Mouse (Mus musculus): Measurements from ENCODE around the gene Dolk. TPM values are rescaled to one million over a fixed set of nuclear protein-coding genes. Genes with fewer than 3 reads are reported as not detected.

The Dolk gene
- polyA plus RNA-seq, 3 experiments from 2014 or later, result 10.8 to 14.6 (median 10.9) TPM

DNA sequence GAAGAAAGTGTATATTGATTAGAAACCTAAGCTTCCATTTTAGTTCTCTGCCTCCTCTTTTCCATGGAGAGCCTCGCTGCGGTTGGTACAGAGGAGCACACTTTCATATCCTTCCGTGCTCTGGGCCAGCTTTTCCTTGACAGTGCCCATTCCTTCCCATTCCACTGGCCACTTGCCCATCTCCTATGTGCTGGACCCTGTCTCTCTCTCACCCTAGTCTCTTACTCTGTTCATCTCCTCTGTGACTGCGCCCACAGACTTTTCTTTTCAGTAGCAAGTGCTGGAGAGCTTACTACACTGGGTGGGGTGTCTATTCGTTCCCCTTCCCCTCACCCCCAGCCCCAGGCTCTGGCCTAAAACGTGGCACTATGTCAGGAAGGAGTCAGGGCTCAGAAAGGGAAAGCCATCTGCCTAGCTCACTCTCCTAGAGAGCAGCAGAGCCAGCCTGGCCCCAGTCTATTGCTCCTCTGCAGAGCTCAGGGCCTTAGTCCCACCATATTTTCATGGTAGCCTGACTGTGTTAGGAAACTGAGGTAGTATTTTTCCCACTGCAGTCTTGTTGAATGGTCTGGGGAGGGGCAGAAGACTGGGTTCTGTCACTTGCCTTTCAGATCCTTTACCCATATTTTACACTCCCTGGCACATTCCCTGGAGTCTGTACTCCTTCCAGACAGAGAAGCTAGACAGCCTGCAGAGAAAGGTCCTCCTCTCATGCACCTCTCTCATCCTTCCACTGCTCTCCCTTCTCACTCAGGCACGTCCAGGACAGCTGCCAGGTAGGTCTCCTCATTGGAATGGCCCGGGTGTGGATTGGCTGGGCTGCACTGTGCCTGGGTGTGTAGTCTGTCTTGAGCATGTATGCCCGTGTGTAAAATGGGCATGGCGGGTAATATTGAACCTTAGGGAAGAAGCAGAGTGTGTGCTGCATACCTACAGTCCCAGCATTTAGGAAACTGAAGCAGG is 35.7 kb downstream of the Dolk start:
- ATAC-seq, result no peak

DNA sequence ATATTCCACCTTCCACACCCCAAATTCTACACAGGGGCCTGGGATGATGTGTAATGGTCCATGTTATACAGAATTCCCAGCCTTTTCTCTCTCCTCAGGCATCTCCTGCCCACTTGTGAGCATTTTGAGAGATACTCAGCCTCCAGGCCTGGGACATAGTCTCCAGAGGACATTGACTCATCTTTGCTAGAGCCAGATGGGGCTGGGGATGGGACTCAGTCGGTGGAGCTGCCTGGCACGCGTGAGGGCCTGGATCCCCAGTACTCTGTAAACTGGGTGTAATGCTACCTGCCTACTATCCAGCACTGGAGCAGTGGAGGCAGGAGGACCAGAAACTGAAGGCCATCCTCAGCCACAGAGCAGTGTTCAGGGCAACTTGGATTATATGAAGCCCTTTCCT is 37.0 kb downstream of the Dolk start:
- ATAC-seq, result no peak

DNA sequence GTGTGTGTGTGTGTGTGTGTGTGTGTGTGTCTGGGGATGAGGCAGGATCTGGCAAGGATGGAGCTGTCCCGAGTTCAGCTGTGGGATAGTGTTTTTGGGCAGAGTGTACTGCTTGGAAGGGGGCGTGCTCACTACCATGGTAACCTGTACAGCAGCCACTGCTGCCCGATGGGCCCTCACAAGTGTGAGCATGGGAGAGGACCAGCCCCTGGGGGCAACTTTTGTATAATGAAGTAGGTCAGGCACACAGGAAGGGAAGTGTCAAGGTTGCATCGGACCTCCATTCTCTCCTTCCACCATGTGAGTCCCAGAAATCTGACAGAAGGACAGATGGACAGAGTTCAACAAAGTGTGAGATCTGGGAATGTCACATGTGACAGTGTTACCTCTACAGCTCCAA is 38.5 kb downstream of the Dolk start:
- no peak for ATAC-seq

DNA sequence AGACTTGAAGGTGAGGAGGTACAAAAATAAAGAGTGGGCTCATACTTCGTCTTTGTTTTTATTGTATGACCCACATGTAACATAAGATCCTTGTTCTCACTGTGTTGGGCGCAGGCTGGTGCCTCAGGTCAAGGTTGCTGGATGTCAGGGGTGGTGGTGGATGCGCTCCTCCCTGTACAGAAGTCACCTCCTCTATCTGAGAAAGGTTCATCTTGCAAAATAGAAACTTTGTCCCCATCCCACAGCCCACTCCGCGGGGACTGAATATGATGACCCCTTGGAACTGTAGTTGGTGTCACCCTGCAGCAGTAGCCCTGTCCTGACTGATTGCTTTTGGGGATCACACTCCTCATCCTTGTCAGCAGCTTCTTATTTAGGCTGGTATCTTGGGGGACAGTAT is 39.1 kb downstream of the Dolk start:
- ATAC-seq, result no peak

DNA sequence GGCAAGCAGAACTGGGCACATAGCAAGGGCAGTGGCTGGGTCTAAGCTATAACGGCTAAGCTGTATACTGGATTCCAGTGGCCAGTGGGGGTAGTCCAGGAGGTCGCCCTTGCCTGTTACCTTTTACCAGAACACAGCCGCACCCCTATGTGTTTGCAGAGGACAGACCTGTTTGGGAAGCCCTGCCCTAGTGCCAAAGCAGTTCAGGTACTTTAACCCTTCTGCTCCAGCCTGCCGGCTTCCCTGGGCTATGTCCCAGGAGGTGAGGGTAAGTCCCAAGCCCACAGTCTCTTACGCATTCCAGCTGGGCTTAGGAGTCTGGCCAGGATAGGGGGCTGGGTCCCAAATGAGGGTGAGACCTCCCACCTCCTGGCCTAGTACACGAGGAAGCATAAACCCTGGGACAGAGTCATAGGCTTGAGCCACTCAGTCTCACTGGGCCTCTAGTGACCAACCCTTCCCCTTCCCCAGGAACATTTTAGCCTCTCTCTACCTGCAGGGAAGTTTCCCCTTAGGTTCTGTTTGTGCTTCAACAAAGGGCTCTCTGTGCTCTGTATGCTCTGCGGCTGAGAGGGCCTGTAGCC is 41.4 kb downstream of the Dolk start:
- ATAC-seq, result no peak

DNA sequence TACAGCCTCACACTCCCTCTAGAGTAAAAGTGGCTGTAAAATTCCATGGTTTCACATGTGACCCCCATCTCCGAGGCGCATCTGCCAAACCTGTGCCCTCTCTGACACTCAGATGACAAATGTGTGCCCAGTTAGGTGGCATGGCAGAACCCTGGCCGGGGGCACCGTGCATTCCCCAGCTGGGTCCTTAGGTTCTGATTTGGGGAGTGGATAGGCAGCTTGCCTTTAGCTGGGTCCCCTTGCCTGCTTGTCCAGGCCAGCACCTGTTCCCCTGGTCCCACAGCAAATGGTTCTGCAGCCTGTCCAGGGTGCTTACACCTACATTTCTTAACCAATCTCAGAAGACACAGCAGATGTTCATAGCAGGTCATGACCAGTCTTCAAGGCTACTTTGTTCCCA is 42.7 kb downstream of the Dolk start:
- no peak for ATAC-seq

DNA sequence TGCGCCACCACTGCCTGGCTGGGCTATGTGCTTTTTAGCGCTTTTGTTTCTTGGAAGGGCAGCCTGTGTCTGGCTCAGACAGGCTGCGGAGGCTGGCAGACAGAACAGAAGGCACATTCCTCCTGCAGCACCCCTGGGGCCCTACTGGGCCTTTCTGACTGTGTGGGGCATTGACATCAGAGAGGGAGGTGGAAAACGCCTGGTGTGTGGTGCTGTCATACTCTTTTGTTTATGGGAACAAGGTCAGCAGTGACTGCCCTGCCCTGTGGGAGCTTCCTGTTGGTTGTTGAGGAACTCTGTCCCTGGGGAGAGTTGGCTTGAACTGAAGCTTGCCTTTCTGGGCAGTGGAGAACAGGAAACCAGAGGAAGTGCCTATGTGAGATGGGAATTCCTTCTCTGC is 43.6 kb downstream of the Dolk start:
- ATAC-seq, result no peak

DNA sequence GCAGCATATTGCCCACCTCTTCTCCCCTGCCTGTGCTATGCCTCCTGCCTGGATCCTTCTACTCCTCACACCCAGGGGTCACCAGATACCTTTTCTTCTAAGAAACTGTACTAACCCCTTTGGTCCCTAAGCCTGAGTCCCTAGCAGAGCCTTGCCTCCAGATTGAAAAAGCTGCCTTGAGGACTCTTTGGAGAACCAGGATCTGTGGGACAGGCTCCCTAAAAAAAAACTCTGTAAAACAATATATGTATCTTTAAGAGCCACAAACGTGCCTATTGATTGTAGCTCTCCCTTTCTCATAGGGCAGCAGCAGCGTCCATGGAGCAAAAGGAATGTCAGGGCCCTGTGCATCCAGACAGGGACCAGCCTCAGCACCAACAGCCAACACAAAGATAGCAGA is 45.9 kb downstream of the Dolk start, which contains the start of gene Gm28035:
Gm28035 (plus strand) TSS at position 301 of the 400 bp plus-strand sequence.
- no peak for ATAC-seq

DNA sequence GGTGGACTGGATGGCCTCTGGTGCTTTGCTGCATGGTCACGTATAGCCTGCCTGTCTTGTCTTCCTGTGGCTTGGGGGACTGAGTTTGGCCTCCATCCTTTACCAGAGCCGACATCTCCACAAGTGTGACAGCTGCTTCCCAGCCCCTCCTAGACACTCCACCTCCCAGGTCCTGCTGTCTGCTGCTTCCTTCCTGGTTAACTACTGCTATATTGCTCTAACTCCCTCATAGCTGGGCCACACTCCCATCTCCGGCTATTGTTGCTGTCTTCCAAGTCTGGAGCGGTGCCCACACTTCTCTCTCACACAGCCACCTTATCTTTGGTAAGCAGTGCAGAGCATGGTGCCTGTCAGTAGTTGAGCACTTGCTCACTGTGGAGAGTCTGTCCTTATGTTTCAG is 46.4 kb downstream of the Dolk start:
- no peak for ATAC-seq

DNA sequence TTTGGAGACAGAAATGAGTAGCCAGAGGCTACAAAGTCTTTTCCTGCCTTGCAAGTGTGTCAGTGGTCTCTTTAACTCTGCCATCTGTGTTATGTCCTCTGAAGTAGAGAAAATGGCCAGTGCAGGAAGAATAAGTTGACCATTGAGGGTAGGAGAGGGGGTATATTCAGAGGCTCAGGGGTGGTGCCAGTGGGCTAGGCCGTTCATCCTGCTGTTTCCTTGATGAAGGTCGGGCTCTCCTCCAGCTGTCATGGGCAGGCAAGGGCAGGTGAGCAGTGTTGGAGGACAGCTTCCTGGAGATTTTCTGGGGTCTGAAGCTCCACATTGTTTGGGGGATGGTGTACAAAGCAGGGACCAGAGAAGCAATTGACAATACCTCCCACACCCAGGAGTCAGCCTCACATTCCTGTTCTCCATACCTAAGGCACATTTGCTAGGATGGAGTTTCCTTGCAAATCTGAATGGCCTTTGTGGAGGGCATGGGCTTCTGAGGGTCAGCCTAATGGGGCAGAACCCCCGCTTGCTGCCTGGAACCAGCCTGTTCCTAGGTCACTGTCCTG is 47.1 kb downstream of the Dolk start:
- no peak for ATAC-seq

DNA sequence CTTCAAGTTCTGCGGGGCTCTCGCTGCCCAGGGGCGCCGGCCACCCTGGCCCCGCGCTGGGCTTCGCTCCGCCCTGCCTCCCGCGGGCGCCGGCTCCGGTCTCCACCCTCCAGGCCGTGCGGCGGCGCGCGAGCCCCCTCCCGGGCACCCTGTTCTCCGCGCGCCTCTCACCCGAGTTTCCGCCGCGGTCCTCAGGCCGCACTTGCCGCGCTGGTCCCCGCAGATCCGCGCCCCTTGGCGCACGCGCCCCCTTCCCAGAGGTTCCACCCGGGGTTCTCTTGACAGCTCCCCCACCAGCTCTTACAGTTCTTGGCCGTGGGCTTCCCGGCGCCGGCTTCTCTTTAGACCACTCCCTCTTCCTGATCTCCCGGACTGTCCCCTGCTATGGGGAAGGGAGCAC is 48.3 kb downstream of the Dolk start:
- ATAC-seq, result peak; percentile 41

DNA sequence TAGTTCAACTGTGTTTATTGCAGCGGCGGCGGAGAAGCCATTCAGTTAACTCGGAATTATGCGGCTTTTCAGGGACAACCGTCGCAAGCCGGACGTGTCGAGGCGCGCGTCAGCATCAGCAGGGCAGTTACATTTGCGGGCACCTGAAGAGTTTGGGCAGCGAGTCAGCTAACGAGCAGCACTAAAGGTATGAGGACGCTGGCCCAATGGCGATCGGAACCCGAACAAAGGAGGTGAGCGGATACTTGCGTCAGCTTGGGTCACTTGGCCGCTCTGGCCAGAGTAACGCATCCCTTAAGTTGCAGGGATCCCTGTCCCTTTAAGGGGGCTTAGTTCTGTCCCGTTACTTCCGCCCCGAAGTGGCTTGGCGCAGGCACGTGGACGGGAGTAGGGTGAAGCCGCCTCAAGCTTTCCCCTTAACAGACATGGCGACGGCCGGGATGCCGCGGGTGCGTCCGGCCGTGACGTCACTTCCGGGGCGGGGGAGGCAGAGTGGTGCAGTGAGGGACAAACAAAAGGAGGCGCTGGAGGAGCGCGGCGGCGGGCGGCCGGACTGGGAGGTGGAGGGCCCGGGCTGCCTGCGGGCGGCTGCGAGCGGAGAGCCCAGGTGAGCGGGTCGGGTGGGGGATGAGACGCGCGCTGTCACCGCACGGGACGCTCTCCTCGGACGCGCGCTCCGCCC is 48.8 kb downstream of the Dolk start, which contains the start of gene Lrrc8a:
Lrrc8a (plus strand) TSS at position 517 of the 682 bp plus-strand sequence.
- peak; percentile 90 for ATAC-seq

DNA sequence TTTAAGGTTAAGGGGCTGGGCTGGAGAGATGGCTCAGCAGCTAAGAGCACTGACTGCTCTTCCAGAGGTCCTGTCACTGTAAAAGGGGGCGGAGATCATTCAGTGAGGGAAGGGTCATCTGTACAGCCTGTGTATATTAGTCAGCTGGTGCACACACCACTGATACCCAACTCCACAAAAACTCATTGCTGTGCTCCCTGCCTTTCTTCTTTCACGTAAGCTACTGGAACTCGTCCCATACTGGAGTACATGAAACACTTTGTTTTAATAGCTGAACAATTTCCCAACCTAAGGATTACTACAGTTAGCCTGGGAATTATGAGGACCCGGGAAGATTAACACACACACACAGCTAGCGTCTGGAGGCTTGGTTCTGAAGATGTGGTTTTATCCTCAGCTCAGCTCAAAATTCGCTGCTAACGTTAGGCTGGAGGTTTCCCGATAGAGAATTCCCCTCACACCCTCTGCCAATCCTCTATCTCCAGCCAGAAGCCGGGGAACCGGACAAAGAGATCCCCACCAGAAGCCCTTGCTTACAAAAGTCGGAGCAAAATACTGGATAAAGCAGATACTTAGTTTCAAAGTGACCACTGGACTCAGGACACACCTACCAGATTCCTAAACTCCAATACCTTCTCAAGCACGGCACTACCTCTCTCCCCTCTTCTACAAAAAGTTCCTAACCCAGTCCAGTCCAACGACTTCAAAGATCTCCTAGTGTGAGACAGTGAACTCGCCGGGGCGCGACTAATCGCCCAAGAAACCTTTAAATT is 49.5 kb downstream of the Dolk start:
- no peak for ATAC-seq

DNA sequence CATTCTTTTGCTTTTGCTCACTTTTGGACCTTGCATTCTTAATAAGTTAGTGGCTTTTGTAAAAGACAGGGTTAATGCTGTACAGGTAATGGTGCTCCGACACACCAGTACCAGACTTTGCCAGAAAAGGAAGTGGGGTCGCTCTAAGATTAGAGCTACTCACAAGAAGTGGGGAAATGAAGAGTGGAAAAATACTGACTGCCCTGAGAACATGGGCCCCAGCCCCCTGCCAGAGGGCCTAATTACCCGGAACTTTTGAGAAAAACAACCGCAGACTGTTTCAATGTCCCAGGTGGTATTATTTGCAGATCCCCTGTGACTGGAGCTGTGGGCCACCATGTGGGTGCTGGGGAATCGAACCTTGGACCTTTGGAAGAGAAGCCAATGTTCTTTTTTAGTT is 50.5 kb downstream of the Dolk start:
- no peak for ATAC-seq

Other genes with a start within 250 kb of the Dolk start
- 1 to 10 TPM in 2 of 3 experiments, under 1 TPM in 1; 0.59 to 2.1 (median 1.1) TPM for gene Wdr34, start 237.5 kb downstream of the Dolk start, polyA plus RNA-seq (2017; shearing (Covaris generic))
- 100 to 1,000 TPM; 374 to 393 (median 380) TPM for gene Set, start 229.0 kb downstream of the Dolk start, polyA plus RNA-seq (2017; shearing (Covaris generic))
- gene Pkn3, start 208.7 kb downstream of the Dolk start, polyA plus RNA-seq (2017; shearing (Covaris generic)), result under 1 TPM; 0.59 to 0.91 (median 0.71) TPM
- 10 to 100 TPM; 30.9 to 38.9 (median 31.7) TPM for gene Zdhhc12, start 192.7 kb downstream of the Dolk start, polyA plus RNA-seq (2017; shearing (Covaris generic))
- gene Zer1, start 161.7 kb downstream of the Dolk start, polyA plus RNA-seq (2017; shearing (Covaris generic)), result 10 to 100 TPM in 2 of 3 experiments, 1 to 10 TPM in 1; 9.1 to 29.1 (median 14.0) TPM
- 1 to 10 TPM; 6.5 to 9.0 (median 8.8) TPM for gene Tbc1d13, start 152.6 kb downstream of the Dolk start, polyA plus RNA-seq (2017; shearing (Covaris generic))
- gene Endog, start 114.8 kb downstream of the Dolk start, polyA plus RNA-seq (2017; shearing (Covaris generic)), result 1 to 10 TPM; 1.5 to 3.4 (median 3.4) TPM
- gene Spout1, start 107.9 kb downstream of the Dolk start, polyA plus RNA-seq (2017; shearing (Covaris generic)), result 10 to 100 TPM; 22.8 to 37.1 (median 34.9) TPM
- gene Kyat1, start 80.5 kb downstream of the Dolk start, polyA plus RNA-seq (2017; shearing (Covaris generic)), result 1 to 10 TPM; 6.0 to 8.8 (median 8.2) TPM
- gene Lrrc8a, start 48.6 kb downstream of the Dolk start, polyA plus RNA-seq (2017; shearing (Covaris generic)), result 10 to 100 TPM; 25.6 to 36.7 (median 33.1) TPM
- gene Gm28035, start 45.8 kb downstream of the Dolk start, polyA plus RNA-seq (2017; shearing (Covaris generic)), result under 1 TPM in 2 of 3 experiments, not detected in 1; 0.16 to 0.17 TPM
- gene Phyhd1, start 20.1 kb downstream of the Dolk start, polyA plus RNA-seq (2017; shearing (Covaris generic)), result 1 to 10 TPM; 2.5 to 4.8 (median 4.3) TPM
- 1 to 10 TPM in 1 of 3 experiments, not detected in 2; 7.1 TPM for gene Gm28038, start 5.3 kb downstream of the Dolk start, polyA plus RNA-seq (2017; shearing (Covaris generic))
- gene Nup188, start 63 bp upstream of the Dolk start, polyA plus RNA-seq (2017; shearing (Covaris generic)), result 10 to 100 TPM; 26.4 to 30.2 (median 26.9) TPM
- gene Sh3glb2, start 73.0 kb upstream of the Dolk start, polyA plus RNA-seq (2017; shearing (Covaris generic)), result 100 to 1,000 TPM in 1 of 3 experiments, 10 to 100 TPM in 2; 84.8 to 111 (median 97.5) TPM
- 1 to 10 TPM; 3.2 to 5.4 (median 5.3) TPM for gene Miga2, start 77.9 kb upstream of the Dolk start, polyA plus RNA-seq (2017; shearing (Covaris generic))
- gene Dolpp1, start 105.9 kb upstream of the Dolk start, polyA plus RNA-seq (2017; shearing (Covaris generic)), result 10 to 100 TPM; 17.5 to 21.0 (median 17.7) TPM
- 1 to 10 TPM; 1.8 to 2.6 (median 1.9) TPM for gene Crat, start 129.5 kb upstream of the Dolk start, polyA plus RNA-seq (2017; shearing (Covaris generic))
- 10 to 100 TPM; 36.5 to 78.0 (median 49.8) TPM for gene Ptpa, start 129.7 kb upstream of the Dolk start, polyA plus RNA-seq (2017; shearing (Covaris generic))
- gene Ier5l, start 187.9 kb upstream of the Dolk start, polyA plus RNA-seq (2017; shearing (Covaris generic)), result not detected

Data from inflammation-experienced regulatory T-cells, adult 6 months (primary cell).